Mouse (Mus musculus) T-helper 17 cell (primary cell): ENCODE data around the gene Kptn.

Source experiments
- in situ Hi-C, 2 experiments: fragments of 300-600 bp; cut with MboI, MseI; formaldehyde crosslinking; loops; 1 replicate in 1 of 2; 2 replicates in 1 of 2; pipeline ENCODE4 v1.15.1; 2025; ENCODE audit warnings: high pct_unique_total_duplicates in 2 of 2

Kptn gene

GRCm38 (mm10) chr7:16160702-16161101, 41.0 kb downstream of the Kptn start:
- in situ Hi-C loops, result no loop called here

- in situ Hi-C loops, result no loop called here
These were observed 41.6 kb downstream of the Kptn start for GRCm38 (mm10) chr7:16161302-16161701.

- in situ Hi-C loops, result no loop called here
These were observed 42.3 kb downstream of the Kptn start for GRCm38 (mm10) chr7:16162036-16162435.

GRCm38 (mm10) chr7:16172141-16172581, 52.5 kb downstream of the Kptn start:
- in situ Hi-C loops, result no loop called here

GRCm38 (mm10) chr7:16172586-16173140, 53.0 kb downstream of the Kptn start:
- in situ Hi-C loops, result no loop called here

- in situ Hi-C loops, result no loop called here
These were observed 53.5 kb downstream of the Kptn start for GRCm38 (mm10) chr7:16173146-16173545.

- in situ Hi-C loops, result no loop called here
These were observed 55.2 kb downstream of the Kptn start, which contains the start of gene Meis3 for GRCm38 (mm10) chr7:16174597-16175541. Gene Meis3, plus strand, starts transcription at chr7:16175090.

- in situ Hi-C loops, result no loop called here
These were observed 55.8 kb downstream of the Kptn start for GRCm38 (mm10) chr7:16175542-16175931.
